Mouse (Mus musculus): ENCODE results near the gene Nlgn3. TPM values are rescaled to one million over a fixed set of nuclear protein-coding genes. Genes with fewer than 3 reads are reported as not detected.
A peak's percentile ranks its signal among the peaks of the same experiment; 100 is the strongest.

Gene Nlgn3
- polyA plus RNA-seq, 1 experiment, result not detected

GRCm38 (mm10) chrX:101290111-101290510 is 8.9 kb upstream of the Nlgn3 start:
- TF ChIP-seq POLR2A (IDR thresholded peaks at IDR 0.05; ENCODE audit: insufficient read depth, low read depth, low read length), result no peak
- no peak for TF ChIP-seq CTCF (IDR thresholded peaks at IDR 0.05; ENCODE audit: insufficient read depth, low read depth, low read length)
- no peak overlapping the region for H3K4me3 ChIP-seq (ENCODE audit: insufficient read depth, low read depth, low read length)
- 81% methylated on average over 10 of the region's 10 CpGs for WGBS
- H3K27ac ChIP-seq (ENCODE audit: insufficient read depth, low read depth, low read length), result no peak overlapping the region
- no peaks in the 10 kb centered on the region for H3K4me1 ChIP-seq (ENCODE audit: control insufficient read depth, insufficient read depth, low read length)

DNA sequence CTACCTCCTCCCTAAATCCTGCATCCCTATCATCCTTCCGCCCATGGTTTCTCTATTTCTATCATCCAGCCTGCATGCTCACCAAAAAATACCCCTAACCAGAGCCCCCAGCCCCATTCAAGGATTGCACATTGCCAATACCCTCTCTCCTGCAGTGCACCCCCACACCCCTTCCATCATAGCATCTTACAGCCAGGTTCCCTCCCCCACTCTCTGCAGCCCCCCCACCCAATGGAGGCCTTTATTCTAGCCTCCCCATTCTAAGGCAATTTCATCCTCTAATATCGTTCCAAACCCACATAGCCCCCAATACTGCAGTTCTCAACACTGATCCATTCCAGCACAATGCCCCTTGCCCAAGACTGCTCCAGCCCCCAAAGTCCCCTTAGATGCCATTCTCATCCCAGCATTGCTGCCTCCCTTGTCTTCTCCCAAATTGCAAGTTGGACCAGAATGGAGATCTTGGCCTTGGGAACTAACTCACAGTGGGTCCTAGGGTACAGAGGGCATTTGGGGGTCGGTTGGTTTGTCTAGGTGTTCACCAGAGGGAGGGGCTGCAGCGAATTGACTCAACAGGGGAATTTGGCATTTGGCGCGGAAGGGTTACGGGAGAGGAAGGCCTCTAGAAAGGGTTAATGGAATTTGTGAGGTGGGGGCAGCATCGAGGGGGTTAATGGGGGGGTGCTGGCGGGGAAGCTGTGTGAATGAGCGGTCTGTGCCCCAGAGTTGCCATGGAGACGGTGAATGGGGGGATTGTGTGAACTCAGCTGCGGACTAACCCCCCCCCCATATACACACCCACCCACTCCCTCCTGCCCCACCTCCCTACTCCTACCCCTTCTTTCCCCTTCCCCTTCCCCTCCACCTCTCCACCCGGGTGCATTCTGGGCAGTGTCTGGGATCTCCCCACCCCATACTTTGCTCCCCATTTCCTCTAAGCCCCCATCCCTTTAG is 782 bp downstream of the Nlgn3 start:
- Histone ChIP-seq H3K27ac (ENCODE audit: insufficient read depth, low read depth, low read length) (peak overlapping the region; percentile 90), H3K4me3 (ENCODE audit: insufficient read depth, low read depth, low read length) (peak overlapping the region; percentile 81), H3K4me1 (ENCODE audit: control insufficient read depth, insufficient read depth, low read length) (peaks cover 24% of the 10 kb centered on the region)
- TF ChIP-seq CTCF (IDR thresholded peaks at IDR 0.05; ENCODE audit: insufficient read depth, low read depth, low read length), result no peak
- no peak for TF ChIP-seq POLR2A (IDR thresholded peaks at IDR 0.05; ENCODE audit: insufficient read depth, low read depth, low read length)
- 10% methylated on average over 10 of the region's 13 CpGs for WGBS

DNA sequence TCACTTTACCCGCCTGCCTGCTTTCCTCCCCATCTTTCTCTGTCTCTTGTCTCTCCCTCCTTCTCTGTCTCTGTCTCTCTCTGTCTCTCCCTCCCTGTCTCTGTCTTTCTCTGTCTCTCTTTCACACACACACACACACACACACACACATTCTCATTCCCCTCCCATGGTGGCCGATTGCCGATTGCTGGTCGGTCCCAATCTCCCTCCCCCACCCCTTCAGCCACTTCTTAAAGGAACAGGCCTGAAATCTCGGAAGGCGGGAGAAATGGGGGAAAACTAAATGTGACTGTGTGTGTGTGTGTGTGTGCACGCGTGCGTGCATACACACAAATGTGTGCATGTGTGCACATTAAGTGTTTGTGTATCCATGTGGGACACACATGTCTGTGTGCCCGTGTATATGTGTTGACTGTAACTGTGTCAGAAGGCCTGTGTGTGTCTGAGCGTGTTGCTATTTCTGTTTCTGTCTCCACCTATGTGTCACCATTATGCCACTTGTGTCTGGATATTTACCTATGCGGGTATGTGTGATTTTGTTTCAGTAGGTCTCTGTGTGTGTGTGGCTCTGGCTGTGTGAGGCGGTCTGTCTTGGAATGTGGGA is 1.6 kb downstream of the Nlgn3 start:
- peak overlapping the region; percentile 73 for H3K27ac ChIP-seq (ENCODE audit: insufficient read depth, low read depth, low read length)
- 23% methylated on average over 13 of the region's 13 CpGs for WGBS
- TF ChIP-seq POLR2A (IDR thresholded peaks at IDR 0.05; ENCODE audit: insufficient read depth, low read depth, low read length) (no peak), CTCF (IDR thresholded peaks at IDR 0.05; ENCODE audit: insufficient read depth, low read depth, low read length) (no peak)
- H3K4me3 ChIP-seq (ENCODE audit: insufficient read depth, low read depth, low read length), result peak overlapping the region; percentile 81
- H3K4me1 ChIP-seq (ENCODE audit: control insufficient read depth, insufficient read depth, low read length), result peaks cover 28% of the 10 kb centered on the region

DNA sequence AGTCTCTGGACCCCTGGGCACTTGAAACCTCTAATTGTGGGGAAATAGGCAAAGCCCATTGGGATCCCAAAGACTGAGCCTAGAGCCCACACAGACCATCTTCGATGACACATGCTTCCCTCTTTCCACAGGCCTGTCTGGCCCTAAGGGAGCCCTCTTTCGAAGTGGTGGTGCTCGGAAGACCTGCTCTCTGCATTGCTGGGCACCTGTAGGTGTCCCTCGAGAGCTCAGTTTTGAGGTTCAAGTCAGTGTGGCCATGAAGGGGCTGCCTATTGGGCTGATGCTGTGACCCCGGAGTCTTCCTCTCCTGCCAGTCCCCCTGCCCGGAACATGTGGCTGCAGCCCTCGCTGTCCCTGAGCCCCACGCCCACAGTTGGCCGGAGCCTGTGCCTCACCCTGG is 2.7 kb downstream of the Nlgn3 start:
- TF ChIP-seq CTCF (IDR thresholded peaks at IDR 0.05; ENCODE audit: insufficient read depth, low read depth, low read length), result no peak
- no peak for TF ChIP-seq POLR2A (IDR thresholded peaks at IDR 0.05; ENCODE audit: insufficient read depth, low read depth, low read length)
- Histone ChIP-seq H3K4me1 (ENCODE audit: control insufficient read depth, insufficient read depth, low read length) (peaks cover 33% of the 10 kb centered on the region), H3K4me3 (ENCODE audit: insufficient read depth, low read depth, low read length) (peak overlapping the region; percentile 36), H3K27ac (ENCODE audit: insufficient read depth, low read depth, low read length) (no peak overlapping the region)
- WGBS, result 34% methylated on average over 9 of the region's 9 CpGs

DNA sequence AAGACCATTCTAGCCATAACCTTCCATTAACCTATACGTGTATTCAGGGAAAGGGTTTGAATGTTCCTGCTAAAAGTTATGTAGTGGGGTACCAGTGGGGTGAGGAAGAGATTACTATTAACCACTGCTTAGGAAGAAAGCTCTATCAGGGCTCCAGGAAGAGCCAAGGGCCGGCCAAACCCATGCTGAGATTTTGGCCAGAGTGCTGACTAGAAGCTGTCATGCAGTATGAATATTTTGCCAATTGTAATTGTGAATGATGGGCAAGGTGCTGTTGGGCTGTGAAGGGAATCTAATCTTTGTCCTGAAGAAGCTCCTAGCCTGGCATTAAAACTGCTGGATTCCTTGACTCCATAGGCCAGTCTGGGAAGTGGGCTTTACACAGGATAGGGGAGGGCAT is 5.7 kb downstream of the Nlgn3 start:
- Histone ChIP-seq H3K27ac (ENCODE audit: insufficient read depth, low read depth, low read length) (no peak overlapping the region), H3K4me1 (ENCODE audit: control insufficient read depth, insufficient read depth, low read length) (peaks cover 45% of the 10 kb centered on the region), H3K4me3 (ENCODE audit: insufficient read depth, low read depth, low read length) (no peak overlapping the region)
- whole genome bisulfite sequencing, result 57% methylated on average over 2 of the region's 2 CpGs
- TF ChIP-seq POLR2A (IDR thresholded peaks at IDR 0.05; ENCODE audit: insufficient read depth, low read depth, low read length) (no peak), CTCF (IDR thresholded peaks at IDR 0.05; ENCODE audit: insufficient read depth, low read depth, low read length) (no peak)

DNA sequence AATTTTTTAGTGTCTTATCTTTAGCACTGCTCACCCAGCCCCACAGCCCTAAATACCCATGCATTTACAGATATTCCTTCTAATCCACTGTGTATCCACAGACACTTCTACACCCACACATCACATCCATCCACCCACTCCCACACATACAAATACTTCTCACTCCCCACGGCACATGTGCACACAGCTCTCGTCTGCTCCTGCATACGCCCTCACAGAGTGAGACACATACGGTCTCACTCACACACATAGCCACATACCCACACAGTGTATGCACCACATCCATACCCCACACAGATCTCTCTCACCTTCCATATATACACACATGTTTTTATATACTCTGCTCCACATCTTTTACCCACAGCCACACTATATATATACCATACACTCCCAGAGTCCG is 10.3 kb downstream of the Nlgn3 start:
- WGBS, result 59% methylated on average over 5 of the region's 5 CpGs

DNA sequence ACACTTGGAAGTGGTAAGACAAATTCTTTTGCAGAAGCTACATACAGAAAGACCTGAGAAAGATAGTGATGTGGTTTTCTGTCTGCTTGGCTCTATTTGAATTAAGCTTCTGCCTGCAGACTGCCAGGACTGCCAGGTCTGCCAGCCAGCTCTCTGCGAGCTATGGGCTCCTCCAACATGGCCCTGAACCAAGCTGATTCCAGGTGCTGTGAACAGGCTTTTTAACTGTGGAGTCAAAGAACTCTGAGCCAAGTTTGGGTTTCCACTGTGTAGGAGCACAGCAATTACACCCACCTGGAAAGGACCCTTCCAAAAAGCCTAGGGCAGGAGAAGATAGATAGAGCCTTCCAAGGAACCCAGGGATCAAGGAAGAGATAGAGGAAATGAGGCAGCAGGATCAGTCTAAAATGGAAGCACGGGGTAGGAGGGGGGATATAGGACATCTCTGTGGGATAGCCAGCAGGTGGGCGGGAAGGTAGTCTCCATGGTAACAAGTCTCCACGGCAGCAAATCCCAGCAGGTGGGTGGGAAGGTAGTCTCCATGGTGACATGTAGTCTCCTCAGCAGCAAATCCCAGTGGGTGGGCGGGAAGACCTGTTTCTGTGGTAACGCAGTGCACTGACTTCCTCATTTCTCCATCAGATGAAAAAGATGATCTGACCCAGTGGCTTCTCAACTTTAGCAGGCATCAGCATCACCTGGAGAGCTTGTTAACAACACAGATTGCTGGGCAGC is 14.8 kb downstream of the Nlgn3 start:
- TF ChIP-seq CTCF (IDR thresholded peaks at IDR 0.05; ENCODE audit: insufficient read depth, low read depth, low read length), result no peak
- no peak for TF ChIP-seq POLR2A (IDR thresholded peaks at IDR 0.05; ENCODE audit: insufficient read depth, low read depth, low read length)
- Histone ChIP-seq H3K4me3 (ENCODE audit: insufficient read depth, low read depth, low read length) (no peak overlapping the region), H3K4me1 (ENCODE audit: control insufficient read depth, insufficient read depth, low read length) (peaks cover 11% of the 10 kb centered on the region), H3K27ac (ENCODE audit: insufficient read depth, low read depth, low read length) (peak overlapping the region; percentile 80)
- 21% methylated on average over 6 of the region's 6 CpGs for WGBS

More for the DNA sequence above, 10.3 kb downstream of the Nlgn3 start:
- peaks cover 25% of the 10 kb centered on the region for H3K4me1 ChIP-seq (ENCODE audit: control insufficient read depth, insufficient read depth, low read length)
- no peak overlapping the region for H3K4me3 ChIP-seq (ENCODE audit: insufficient read depth, low read depth, low read length)
- TF ChIP-seq POLR2A (IDR thresholded peaks at IDR 0.05; ENCODE audit: insufficient read depth, low read depth, low read length) (no peak), CTCF (IDR thresholded peaks at IDR 0.05; ENCODE audit: insufficient read depth, low read depth, low read length) (no peak)
- H3K27ac ChIP-seq (ENCODE audit: insufficient read depth, low read depth, low read length), result no peak overlapping the region

GRCm38 (mm10) chrX:101319775-101320174 is 20.8 kb downstream of the Nlgn3 start:
- 80% methylated on average over 12 of the region's 12 CpGs for WGBS
- no peak for TF ChIP-seq CTCF (IDR thresholded peaks at IDR 0.05; ENCODE audit: insufficient read depth, low read depth, low read length)
- TF ChIP-seq POLR2A (IDR thresholded peaks at IDR 0.05; ENCODE audit: insufficient read depth, low read depth, low read length), result no peak
- H3K4me1 ChIP-seq (ENCODE audit: control insufficient read depth, insufficient read depth, low read length), result peaks cover 20% of the 10 kb centered on the region
- H3K27ac ChIP-seq (ENCODE audit: insufficient read depth, low read depth, low read length), result no peak overlapping the region
- H3K4me3 ChIP-seq (ENCODE audit: insufficient read depth, low read depth, low read length), result no peak overlapping the region
